Mouse (Mus musculus): ENCODE results near the gene Zbtb16. TPM values are rescaled to one million over a fixed set of nuclear protein-coding genes. Genes with fewer than 3 reads are reported as not detected.

Gene Zbtb16
- polyA plus RNA-seq, 1 experiment from 2014 or later: 2.3 TPM

DNA sequence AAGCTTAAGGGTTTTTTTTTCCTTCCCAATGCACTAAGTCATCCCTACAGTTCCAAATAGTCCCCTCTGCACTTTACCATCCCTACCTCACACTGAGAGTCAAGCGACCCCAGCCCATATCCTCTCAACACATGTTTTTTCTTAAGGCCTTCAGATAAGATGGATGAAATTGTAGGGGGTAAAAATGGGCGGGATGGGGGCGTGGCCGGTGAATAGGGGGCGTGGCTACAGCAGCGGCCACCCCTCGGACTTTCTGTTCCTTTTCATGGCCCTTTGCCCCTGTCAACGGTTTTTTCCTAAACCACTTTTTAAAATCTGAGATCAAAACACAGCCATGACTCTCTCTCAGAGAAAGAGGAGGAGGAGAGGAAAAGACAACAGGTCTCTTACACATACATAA, 181.3 kb downstream of the Zbtb16 start:
- no peak for ATAC-seq
- Histone ChIP-seq H3K27me3 (replicated peaks; ENCODE audit: control insufficient read depth, insufficient read depth, low read length) (no peaks in the 10 kb centered on the region; the same call in 1 of the 2 replicates), H3K27ac (ENCODE audit: low read depth, low read length) (no peak overlapping the region), H3K4me1 (ENCODE audit: control insufficient read depth, insufficient read depth, low read length) (peaks cover 6% of the 10 kb centered on the region), H3K4me3 (ENCODE audit: low read depth, low read length) (no peak overlapping the region), H3K9ac (ENCODE audit: low read length) (no peak overlapping the region), H3K4me2 (ENCODE audit: low read length) (no peak overlapping the region), H3K9me3 (replicated peaks; ENCODE audit: control insufficient read depth, low read length) (no peaks in the 10 kb centered on the region), H3K36me3 (ENCODE audit: control insufficient read depth, insufficient read depth, low read length) (no peaks in the 10 kb centered on the region)
- no peak for DNase-seq (ENCODE audit: low spot score)
- 7% methylated on average over 8 of the region's 8 CpGs for WGBS

DNA sequence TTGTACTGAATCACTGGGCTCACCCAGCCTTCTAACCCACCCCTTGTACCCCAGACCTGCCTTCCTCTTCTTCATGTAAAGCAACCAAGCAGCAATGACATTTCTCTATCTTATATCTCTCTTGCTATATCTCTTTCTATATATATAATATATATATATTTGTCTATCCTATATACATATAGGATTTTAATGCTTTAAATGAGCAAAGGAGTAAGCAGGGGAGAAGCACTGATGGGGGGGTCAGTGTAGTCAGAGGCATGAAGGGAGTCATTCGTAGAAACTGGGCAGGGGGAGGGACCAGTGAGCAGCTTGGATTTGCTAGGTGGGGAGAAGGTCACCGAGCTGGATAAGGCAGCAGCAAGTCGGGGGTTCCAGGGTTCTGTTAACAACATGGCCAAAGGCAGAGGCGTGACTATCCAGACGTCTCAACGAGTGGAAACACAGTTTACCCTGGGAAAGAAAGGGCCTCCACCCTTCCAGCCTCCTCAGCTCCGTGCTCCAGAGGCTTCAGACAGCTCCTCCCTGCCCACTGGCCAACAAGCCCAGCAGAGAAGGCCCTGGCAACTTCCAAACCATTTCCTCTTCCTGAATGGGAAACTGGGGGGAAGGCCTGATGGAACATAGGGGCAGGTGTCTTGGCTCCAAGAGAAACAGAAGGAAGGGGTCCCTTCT, 182.5 kb downstream of the Zbtb16 start:
- no peak overlapping the region for H3K27ac ChIP-seq (ENCODE audit: low read depth, low read length)
- H3K36me3 ChIP-seq (ENCODE audit: control insufficient read depth, insufficient read depth, low read length): no peaks in the 10 kb centered on the region
- DNase-seq (ENCODE audit: low spot score) (no peak), ATAC-seq (no peak)
- H3K4me2 ChIP-seq (ENCODE audit: low read length): no peak overlapping the region
- H3K4me1 ChIP-seq (ENCODE audit: control insufficient read depth, insufficient read depth, low read length): peaks cover 17% of the 10 kb centered on the region
- 49% methylated on average over 7 of the region's 7 CpGs for WGBS
- no peak overlapping the region for H3K9ac ChIP-seq (ENCODE audit: low read length)
- H3K9me3 ChIP-seq (replicated peaks; ENCODE audit: control insufficient read depth, low read length): no peaks in the 10 kb centered on the region
- no peaks in the 10 kb centered on the region; the same call in 1 of the 2 replicates for H3K27me3 ChIP-seq (replicated peaks; ENCODE audit: control insufficient read depth, insufficient read depth, low read length)
- H3K4me3 ChIP-seq (ENCODE audit: low read depth, low read length): no peak overlapping the region

DNA sequence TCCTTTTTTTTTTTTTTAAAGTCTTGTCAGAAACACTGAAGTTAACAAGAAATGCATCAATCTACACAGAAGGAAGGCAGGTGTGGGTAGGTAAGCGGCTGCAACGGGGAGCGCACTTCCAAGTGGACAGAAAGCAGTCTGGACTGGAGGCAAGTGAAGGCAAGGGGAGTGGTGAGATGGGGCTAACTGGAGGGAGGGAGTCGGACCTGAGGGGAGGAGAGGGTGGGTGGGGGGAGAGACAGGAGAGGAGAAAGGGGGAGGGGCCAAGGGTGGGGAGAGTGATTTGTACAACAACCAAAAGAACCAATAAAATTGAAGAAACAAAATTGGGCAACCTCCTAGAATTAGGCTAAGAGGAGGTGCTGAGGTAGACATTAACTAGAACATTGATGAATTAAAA, 184.0 kb downstream of the Zbtb16 start:
- no peak overlapping the region for H3K27ac ChIP-seq (ENCODE audit: low read depth, low read length)
- H3K9me3 ChIP-seq (replicated peaks; ENCODE audit: control insufficient read depth, low read length): no peaks in the 10 kb centered on the region
- no peak overlapping the region for H3K4me3 ChIP-seq (ENCODE audit: low read depth, low read length)
- no peak overlapping the region for H3K4me2 ChIP-seq (ENCODE audit: low read length)
- H3K27me3 ChIP-seq (replicated peaks; ENCODE audit: control insufficient read depth, insufficient read depth, low read length): no peaks in the 10 kb centered on the region; the same call in 1 of the 2 replicates
- no peak overlapping the region for H3K9ac ChIP-seq (ENCODE audit: low read length)
- no peaks in the 10 kb centered on the region for H3K36me3 ChIP-seq (ENCODE audit: control insufficient read depth, insufficient read depth, low read length)
- 35% methylated on average over 4 of the region's 4 CpGs for WGBS
- no peak for DNase-seq (ENCODE audit: low spot score)
- peaks cover 25% of the 10 kb centered on the region for H3K4me1 ChIP-seq (ENCODE audit: control insufficient read depth, insufficient read depth, low read length)
- no peak for ATAC-seq

DNA sequence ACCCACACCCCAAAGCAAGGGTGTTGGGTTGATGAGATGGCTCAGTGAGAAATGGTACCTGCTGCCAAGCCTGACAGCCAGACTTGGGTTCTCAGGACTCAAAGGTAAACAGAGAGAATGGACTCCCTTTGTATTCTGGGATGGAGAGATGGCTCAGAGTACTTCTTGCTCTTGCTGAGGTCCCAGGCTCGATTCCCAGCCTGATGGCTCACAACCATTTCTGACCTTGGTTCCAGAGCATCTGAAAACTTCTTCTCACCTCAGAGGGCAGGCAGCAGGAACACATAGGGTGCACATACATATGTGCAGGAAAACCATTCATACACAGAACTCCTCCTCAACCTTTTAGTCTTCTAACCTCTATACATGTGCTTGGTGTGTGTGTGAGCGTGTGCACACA, 185.2 kb downstream of the Zbtb16 start:
- Histone ChIP-seq H3K9ac (ENCODE audit: low read length) (no peak overlapping the region), H3K4me2 (ENCODE audit: low read length) (no peak overlapping the region), H3K4me3 (ENCODE audit: low read depth, low read length) (no peak overlapping the region), H3K4me1 (ENCODE audit: control insufficient read depth, insufficient read depth, low read length) (peaks cover 25% of the 10 kb centered on the region), H3K9me3 (replicated peaks; ENCODE audit: control insufficient read depth, low read length) (no peaks in the 10 kb centered on the region), H3K36me3 (ENCODE audit: control insufficient read depth, insufficient read depth, low read length) (no peaks in the 10 kb centered on the region), H3K27ac (ENCODE audit: low read depth, low read length) (no peak overlapping the region), H3K27me3 (replicated peaks; ENCODE audit: control insufficient read depth, insufficient read depth, low read length) (no peaks in the 10 kb centered on the region; the same call in 1 of the 2 replicates)
- no peak for DNase-seq (ENCODE audit: low spot score)
- WGBS: 75% methylated on average over 2 of the region's 2 CpGs
- ATAC-seq: no peak

DNA sequence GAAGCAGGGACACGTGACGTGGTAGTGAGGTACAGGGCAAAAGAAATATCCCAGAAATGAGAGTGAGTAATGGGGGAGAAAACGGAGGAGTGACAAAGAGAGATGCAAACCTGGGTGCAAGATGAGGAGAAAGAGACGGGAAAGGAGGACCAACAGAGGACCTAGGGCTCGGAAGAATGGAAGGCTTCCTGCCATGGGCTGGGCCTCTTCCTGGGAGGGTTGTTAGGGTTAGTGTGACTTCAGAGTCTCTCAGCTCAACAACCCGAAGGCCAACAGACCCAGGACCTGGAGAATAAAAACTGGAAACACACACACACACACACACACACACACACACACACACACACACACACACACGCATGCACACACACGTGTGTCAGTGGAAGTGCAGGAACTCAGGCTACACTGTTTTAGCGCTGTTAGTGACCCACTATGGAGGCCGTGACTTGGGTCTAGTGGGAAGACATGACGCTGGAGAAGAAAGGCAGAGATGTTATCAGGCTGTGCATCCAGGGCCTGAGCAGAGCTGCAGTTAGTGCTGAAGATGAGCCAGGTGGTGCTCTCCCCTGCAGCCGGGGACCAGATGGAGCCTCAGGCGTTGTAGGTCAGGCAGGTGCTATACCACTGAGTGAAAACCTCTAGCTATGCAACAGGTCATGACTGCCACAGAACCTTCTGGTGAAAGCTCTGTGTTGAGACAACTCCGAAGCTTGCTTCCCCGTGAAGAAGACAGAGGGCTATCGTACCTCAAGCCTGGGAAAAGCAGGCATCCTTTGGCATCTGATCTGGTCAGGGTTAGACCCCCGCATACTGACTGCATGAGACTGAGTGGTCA, 186.0 kb downstream of the Zbtb16 start:
- peak overlapping the region; percentile 44; the same call in 1 of the 2 replicates for H3K4me2 ChIP-seq (ENCODE audit: low read length)
- no peaks in the 10 kb centered on the region for H3K36me3 ChIP-seq (ENCODE audit: control insufficient read depth, insufficient read depth, low read length)
- H3K4me1 ChIP-seq (ENCODE audit: control insufficient read depth, insufficient read depth, low read length): peaks cover 25% of the 10 kb centered on the region
- H3K4me3 ChIP-seq (ENCODE audit: low read depth, low read length): no peak overlapping the region
- 31% methylated on average over 17 of the region's 17 CpGs for WGBS
- H3K9ac ChIP-seq (ENCODE audit: low read length): no peak overlapping the region
- no peaks in the 10 kb centered on the region for H3K9me3 ChIP-seq (replicated peaks; ENCODE audit: control insufficient read depth, low read length)
- DNase-seq (ENCODE audit: low spot score) (no peak), ATAC-seq (no peak)
- no peaks in the 10 kb centered on the region; the same call in 1 of the 2 replicates for H3K27me3 ChIP-seq (replicated peaks; ENCODE audit: control insufficient read depth, insufficient read depth, low read length)
- H3K27ac ChIP-seq (ENCODE audit: low read depth, low read length): no peak overlapping the region

DNA sequence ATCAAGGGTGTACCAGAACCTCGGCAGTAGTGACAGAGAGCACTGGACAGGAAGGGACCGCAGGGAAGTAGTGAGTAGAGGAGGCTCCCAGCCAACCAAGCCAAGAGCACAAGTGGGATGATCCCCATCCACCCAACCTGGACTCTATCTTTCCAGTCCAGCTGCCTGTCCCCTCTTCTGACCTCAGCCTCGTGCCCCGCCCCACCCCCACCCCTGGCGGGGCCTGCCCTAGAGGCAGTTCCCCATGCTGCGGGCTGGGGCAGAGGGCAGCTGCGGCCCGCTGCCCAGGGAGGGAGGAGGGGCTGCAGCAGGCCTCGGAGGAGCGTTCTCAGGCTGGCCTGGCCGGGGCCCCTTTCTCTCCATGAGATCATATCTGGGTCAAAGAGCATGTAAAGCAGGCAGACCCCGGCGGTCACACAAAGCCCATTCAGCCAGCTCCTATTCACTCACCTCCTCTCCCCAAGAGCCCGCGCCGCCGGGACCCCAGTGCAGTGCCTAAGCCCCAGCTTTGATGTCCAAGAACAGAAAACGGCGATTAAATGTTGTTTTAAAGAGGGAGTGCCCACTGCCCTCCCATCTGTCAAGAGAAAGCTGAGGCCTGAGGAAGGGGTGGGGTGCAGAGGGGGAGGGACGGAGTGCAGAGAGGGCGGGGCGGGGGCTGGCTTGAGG, 186.8 kb downstream of the Zbtb16 start:
- ATAC-seq (peak; percentile 70), DNase-seq (ENCODE audit: low spot score) (peak; percentile 63)
- peak overlapping the region; percentile 48 for H3K9ac ChIP-seq (ENCODE audit: low read length)
- H3K4me3 ChIP-seq (ENCODE audit: low read depth, low read length): peak overlapping the region; percentile 13; the same call in 1 of the 2 replicates
- 1% methylated on average over 20 of the region's 22 CpGs for WGBS
- H3K36me3 ChIP-seq (ENCODE audit: control insufficient read depth, insufficient read depth, low read length): no peaks in the 10 kb centered on the region
- H3K4me1 ChIP-seq (ENCODE audit: control insufficient read depth, insufficient read depth, low read length): peaks cover 25% of the 10 kb centered on the region
- no peak overlapping the region for H3K27ac ChIP-seq (ENCODE audit: low read depth, low read length)
- peak overlapping the region; percentile 44 for H3K4me2 ChIP-seq (ENCODE audit: low read length)
- H3K9me3 ChIP-seq (replicated peaks; ENCODE audit: control insufficient read depth, low read length): no peaks in the 10 kb centered on the region
- H3K27me3 ChIP-seq (replicated peaks; ENCODE audit: control insufficient read depth, insufficient read depth, low read length): no peaks in the 10 kb centered on the region; the same call in 1 of the 2 replicates

DNA sequence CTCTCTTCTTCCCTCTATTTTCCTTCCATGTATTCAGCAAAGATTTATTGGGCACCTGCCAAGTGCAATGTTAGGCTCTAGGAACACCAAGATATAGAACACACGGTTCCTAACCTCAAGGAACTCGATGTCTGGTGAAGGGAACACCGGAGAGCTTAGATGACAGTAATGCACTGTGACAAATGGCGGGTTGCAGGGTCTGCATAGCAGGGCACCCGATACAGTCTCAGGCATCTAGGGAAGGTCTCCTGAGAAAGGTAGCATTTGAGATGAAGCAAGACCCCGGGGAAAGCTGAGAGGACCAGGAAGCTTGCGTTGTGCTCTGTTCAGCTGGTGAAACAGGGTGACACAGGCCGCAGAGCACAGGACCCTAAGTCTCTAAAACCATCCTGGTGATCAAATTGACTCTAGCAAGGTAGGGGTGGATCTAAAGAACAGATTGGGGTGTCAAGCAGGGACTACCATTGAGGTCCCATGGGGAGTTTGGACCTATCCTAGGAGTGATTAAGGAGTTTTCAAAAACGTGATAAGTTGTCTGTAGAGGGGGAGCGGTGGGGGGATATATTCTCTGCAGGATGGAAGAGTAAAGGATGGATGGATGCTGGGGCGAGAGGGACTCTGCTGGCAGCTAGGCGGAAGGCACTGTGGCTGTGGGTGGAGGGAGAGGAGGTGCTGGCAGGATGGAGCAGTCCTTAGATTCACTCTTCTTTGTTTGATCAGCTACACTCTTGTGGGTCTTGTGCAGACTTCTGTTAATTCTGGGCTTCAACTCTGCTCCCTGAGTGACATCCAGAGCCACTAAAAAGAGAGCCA, 187.5 kb downstream of the Zbtb16 start:
- ATAC-seq: no peak
- 31% methylated on average over 12 of the region's 12 CpGs for WGBS

DNA sequence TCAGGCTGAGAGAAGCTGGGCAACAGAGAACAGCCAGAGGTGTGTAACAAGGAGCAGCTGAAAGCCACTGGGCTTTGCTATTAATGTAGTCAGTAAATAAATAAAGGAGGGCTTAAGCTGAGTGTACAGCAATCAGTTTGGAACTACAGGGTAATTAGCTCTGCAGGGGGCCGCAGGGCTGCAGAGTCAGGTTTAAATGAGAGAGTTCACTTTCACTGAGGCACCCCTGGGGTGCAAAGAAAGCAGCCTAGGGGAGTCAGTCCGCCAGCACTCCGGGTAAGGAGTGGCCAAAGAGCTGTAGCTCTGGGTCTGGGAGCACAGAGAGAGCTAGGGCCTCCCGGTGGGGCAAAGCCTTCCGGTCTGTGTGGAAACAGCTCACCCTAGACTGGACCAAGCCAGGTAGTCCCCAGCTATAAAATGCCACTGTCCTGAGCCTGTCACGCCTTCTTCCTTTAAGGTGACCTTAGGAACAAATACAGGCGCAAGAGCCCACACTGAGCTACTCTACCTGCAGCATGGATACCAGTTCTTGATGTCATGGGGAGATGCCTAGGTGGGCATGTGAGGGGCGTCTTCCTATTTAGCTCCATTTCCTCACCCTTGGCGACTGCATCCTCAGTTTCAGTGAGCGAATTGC, 188.3 kb downstream of the Zbtb16 start:
- DNase-seq (ENCODE audit: low spot score) (no peak), ATAC-seq (no peak)
- no peak overlapping the region for H3K4me3 ChIP-seq (ENCODE audit: low read depth, low read length)
- H3K36me3 ChIP-seq (ENCODE audit: control insufficient read depth, insufficient read depth, low read length): no peaks in the 10 kb centered on the region
- H3K9ac ChIP-seq (ENCODE audit: low read length): no peak overlapping the region
- H3K27ac ChIP-seq (ENCODE audit: low read depth, low read length): no peak overlapping the region
- no peak overlapping the region for H3K4me2 ChIP-seq (ENCODE audit: low read length)
- WGBS: 16% methylated on average over 10 of the region's 10 CpGs
- no peaks in the 10 kb centered on the region; the same call in 1 of the 2 replicates for H3K27me3 ChIP-seq (replicated peaks; ENCODE audit: control insufficient read depth, insufficient read depth, low read length)
- H3K9me3 ChIP-seq (replicated peaks; ENCODE audit: control insufficient read depth, low read length): no peaks in the 10 kb centered on the region
- H3K4me1 ChIP-seq (ENCODE audit: control insufficient read depth, insufficient read depth, low read length): peaks cover 25% of the 10 kb centered on the region

More for the DNA sequence above, 187.5 kb downstream of the Zbtb16 start:
- no peak overlapping the region for H3K27ac ChIP-seq (ENCODE audit: low read depth, low read length)
- no peak overlapping the region for H3K4me3 ChIP-seq (ENCODE audit: low read depth, low read length)
- DNase-seq (ENCODE audit: low spot score): no peak
- H3K9ac ChIP-seq (ENCODE audit: low read length): peak overlapping the region; percentile 48; the same call in 1 of the 2 replicates
- peaks cover 25% of the 10 kb centered on the region for H3K4me1 ChIP-seq (ENCODE audit: control insufficient read depth, insufficient read depth, low read length)
- peak overlapping the region; percentile 44 for H3K4me2 ChIP-seq (ENCODE audit: low read length)
- no peaks in the 10 kb centered on the region for H3K9me3 ChIP-seq (replicated peaks; ENCODE audit: control insufficient read depth, low read length)
- no peaks in the 10 kb centered on the region for H3K36me3 ChIP-seq (ENCODE audit: control insufficient read depth, insufficient read depth, low read length)
- H3K27me3 ChIP-seq (replicated peaks; ENCODE audit: control insufficient read depth, insufficient read depth, low read length): no peaks in the 10 kb centered on the region; the same call in 1 of the 2 replicates

All from forebrain, embryonic 14.5 days (tissue).